Mouse (Mus musculus): ENCODE measurements at regions not wholly inside any gene's neighbourhood (a gene's known extent, or its start where the extent isn't known, plus 50 kb on each side); places are given as distances from the start of the nearest gene placed in this dataset.

DNA sequence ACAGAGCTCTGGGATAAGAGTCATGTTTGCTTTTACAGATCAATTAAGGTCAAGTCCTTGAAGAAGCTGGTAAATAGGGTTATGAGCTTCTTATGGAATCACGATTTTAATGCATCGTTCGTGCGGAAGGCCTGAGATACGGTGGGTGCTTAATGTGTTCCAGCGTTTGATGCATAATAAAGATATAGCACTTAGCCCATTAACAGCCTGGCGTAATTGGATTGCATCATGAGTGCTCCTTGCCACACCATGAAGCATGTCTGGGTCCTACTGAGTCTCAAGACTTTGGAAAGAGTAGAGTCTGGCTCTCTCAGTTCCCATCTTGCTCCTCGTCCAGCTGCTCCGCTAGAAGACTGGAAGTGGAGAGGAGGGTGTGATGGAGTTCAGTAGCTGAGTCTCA lies 72.6 kb downstream of the Zfp36l1 start:
- Histone ChIP-seq H3K9ac (ENCODE audit: low read depth, low read length) (no peak overlapping the region), H3K4me3 (ENCODE audit: low read length) (no peak overlapping the region), H3K36me3 (ENCODE audit: control insufficient read depth, insufficient read depth, low read length) (no peaks in the 10 kb centered on the region), H3K4me1 (ENCODE audit: control insufficient read depth, insufficient read depth, low read depth, low read length) (no peaks in the 10 kb centered on the region), H3K4me2 (ENCODE audit: low read length) (no peak overlapping the region), H3K9me3 (ENCODE audit: control insufficient read depth, low read length) (no peaks in the 10 kb centered on the region), H3K27ac (ENCODE audit: low read depth, low read length) (no peak overlapping the region), H3K27me3 (replicated peaks; ENCODE audit: control insufficient read depth, insufficient read depth, low read length) (no peaks in the 10 kb centered on the region)
- no peak for ATAC-seq
- 87% methylated on average over 9 of the region's 9 CpGs for WGBS

DNA sequence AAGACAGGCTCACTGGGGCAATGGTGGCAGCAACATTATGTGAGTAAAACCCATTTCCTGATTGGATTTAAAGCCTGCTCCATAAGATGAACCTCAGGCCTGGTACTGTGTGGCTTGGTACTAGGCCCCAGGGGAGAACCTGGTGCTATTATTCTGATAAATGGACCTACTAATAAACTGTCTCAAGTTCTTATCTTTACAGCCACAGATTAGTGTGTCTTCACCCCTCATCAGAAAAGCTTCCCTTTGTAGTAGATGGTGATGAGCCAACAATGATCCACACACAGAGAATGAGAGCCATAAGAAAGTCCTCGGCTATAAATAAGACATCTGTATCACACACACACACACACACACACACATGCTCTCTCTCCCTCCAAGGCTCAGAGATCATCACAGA lies 73.7 kb downstream of the Zfp36l1 start:
- Histone ChIP-seq H3K9me3 (ENCODE audit: control insufficient read depth, low read length) (no peaks in the 10 kb centered on the region), H3K4me1 (ENCODE audit: control insufficient read depth, insufficient read depth, low read depth, low read length) (no peaks in the 10 kb centered on the region), H3K27ac (ENCODE audit: low read depth, low read length) (no peak overlapping the region), H3K36me3 (ENCODE audit: control insufficient read depth, insufficient read depth, low read length) (no peaks in the 10 kb centered on the region), H3K9ac (ENCODE audit: low read depth, low read length) (no peak overlapping the region), H3K27me3 (replicated peaks; ENCODE audit: control insufficient read depth, insufficient read depth, low read length) (no peaks in the 10 kb centered on the region), H3K4me2 (ENCODE audit: low read length) (no peak overlapping the region), H3K4me3 (ENCODE audit: low read length) (no peak overlapping the region)
- 86% methylated on average over 1 of the region's 1 CpGs for WGBS
- no peak for ATAC-seq

DNA sequence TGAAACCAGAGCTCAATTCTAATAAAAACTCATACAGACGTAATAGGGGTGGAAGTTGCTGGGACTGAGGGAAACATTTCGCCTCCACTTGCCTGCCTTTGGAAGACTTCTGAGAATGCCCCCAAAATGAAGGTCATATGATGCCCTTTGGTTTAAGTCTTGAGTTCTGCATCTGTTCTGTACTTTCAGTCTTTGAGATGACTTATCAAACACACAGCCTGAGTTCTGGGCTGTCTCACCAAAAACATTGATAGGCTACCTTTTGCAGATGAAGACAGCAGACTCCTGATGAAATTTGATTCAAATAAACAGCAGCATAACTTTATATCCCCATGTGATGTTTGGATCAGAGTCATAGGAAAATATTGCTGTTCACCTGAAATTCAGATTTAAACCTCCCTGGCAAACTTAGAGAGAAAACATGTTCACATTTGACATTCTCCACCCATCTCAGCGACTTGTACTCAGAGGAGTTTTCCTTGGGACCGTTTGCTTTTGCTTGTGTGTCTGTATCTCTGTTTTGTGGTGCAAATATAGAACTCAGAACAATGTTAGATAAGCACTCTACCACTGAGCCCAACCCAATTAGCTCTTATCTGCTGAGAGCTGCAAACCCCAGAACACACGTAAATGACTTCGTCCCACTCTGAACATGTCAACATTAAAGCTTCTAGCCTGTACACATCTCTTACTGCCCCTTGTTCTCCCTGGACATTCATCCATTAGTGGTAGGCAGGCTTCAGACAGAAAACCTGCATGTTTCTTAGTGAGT lies 77.1 kb downstream of the Zfp36l1 start:
- Histone ChIP-seq H3K4me1 (ENCODE audit: control insufficient read depth, insufficient read depth, low read depth, low read length) (no peaks in the 10 kb centered on the region), H3K9ac (ENCODE audit: low read depth, low read length) (no peak overlapping the region), H3K36me3 (ENCODE audit: control insufficient read depth, insufficient read depth, low read length) (no peaks in the 10 kb centered on the region), H3K4me3 (ENCODE audit: low read length) (no peak overlapping the region), H3K27me3 (replicated peaks; ENCODE audit: control insufficient read depth, insufficient read depth, low read length) (no peaks in the 10 kb centered on the region), H3K27ac (ENCODE audit: low read depth, low read length) (no peak overlapping the region), H3K9me3 (ENCODE audit: control insufficient read depth, low read length) (no peaks in the 10 kb centered on the region), H3K4me2 (ENCODE audit: low read length) (no peak overlapping the region)
- no peak for ATAC-seq
- WGBS, result 85% methylated on average over 6 of the region's 6 CpGs

DNA sequence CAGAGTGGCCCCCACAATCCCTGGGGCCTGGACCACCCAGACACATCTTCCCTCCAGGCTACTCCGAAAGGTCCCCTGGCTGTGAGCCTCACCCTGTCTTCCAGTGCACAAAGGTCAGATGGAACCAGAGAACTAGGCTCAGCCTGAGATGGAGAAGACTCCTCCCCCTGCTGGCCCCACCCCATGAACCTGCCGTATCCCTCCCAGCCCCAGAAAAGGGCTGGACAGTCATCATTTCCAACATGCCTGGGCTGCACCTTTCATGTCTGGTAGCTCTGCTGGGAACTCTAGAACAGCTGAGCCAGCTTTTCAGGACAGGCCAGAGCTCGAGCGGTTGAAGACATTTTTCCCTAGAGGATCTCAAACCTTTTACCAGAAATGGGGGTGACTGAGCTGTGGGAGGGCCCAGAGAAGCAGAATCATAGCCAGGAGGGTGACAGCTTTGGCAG lies 77.8 kb downstream of the Zfp36l1 start:
- Histone ChIP-seq H3K9ac (ENCODE audit: low read depth, low read length) (no peak overlapping the region), H3K9me3 (ENCODE audit: control insufficient read depth, low read length) (no peaks in the 10 kb centered on the region), H3K27me3 (replicated peaks; ENCODE audit: control insufficient read depth, insufficient read depth, low read length) (no peaks in the 10 kb centered on the region), H3K27ac (ENCODE audit: low read depth, low read length) (no peak overlapping the region), H3K4me1 (ENCODE audit: control insufficient read depth, insufficient read depth, low read depth, low read length) (no peaks in the 10 kb centered on the region), H3K36me3 (ENCODE audit: control insufficient read depth, insufficient read depth, low read length) (no peaks in the 10 kb centered on the region), H3K4me2 (ENCODE audit: low read length) (no peak overlapping the region), H3K4me3 (ENCODE audit: low read length) (no peak overlapping the region)
- WGBS, result 53% methylated on average over 4 of the region's 4 CpGs
- no peak for ATAC-seq

DNA sequence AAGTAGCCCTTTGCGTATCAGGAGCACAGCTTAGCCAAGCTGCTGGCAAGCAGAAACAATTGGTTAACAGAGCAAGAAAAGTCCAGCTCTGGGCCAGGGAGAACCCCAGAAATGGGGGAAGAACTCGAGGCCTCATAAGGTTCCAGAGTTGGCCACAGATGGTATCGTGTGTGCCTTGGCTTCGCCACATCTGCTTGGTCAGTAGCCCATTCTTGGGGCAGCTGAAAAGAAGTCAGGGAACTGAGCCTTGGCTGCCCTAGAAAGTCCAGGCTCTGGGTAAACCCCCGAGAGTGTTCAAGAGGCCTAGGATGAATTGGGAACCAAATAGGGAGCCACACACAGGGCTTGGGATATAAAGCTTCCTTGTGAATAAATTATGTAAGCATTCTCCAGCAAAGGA lies 78.7 kb downstream of the Zfp36l1 start:
- no peak for ATAC-seq
- H3K36me3 ChIP-seq (ENCODE audit: control insufficient read depth, insufficient read depth, low read length), result no peaks in the 10 kb centered on the region
- H3K4me3 ChIP-seq (ENCODE audit: low read length), result no peak overlapping the region
- no peaks in the 10 kb centered on the region for H3K9me3 ChIP-seq (ENCODE audit: control insufficient read depth, low read length)
- H3K4me1 ChIP-seq (ENCODE audit: control insufficient read depth, insufficient read depth, low read depth, low read length), result no peaks in the 10 kb centered on the region
- no peak overlapping the region for H3K9ac ChIP-seq (ENCODE audit: low read depth, low read length)
- WGBS, result 83% methylated on average over 5 of the region's 5 CpGs
- no peak overlapping the region for H3K27ac ChIP-seq (ENCODE audit: low read depth, low read length)
- H3K4me2 ChIP-seq (ENCODE audit: low read length), result no peak overlapping the region
- no peaks in the 10 kb centered on the region for H3K27me3 ChIP-seq (replicated peaks; ENCODE audit: control insufficient read depth, insufficient read depth, low read length)

DNA sequence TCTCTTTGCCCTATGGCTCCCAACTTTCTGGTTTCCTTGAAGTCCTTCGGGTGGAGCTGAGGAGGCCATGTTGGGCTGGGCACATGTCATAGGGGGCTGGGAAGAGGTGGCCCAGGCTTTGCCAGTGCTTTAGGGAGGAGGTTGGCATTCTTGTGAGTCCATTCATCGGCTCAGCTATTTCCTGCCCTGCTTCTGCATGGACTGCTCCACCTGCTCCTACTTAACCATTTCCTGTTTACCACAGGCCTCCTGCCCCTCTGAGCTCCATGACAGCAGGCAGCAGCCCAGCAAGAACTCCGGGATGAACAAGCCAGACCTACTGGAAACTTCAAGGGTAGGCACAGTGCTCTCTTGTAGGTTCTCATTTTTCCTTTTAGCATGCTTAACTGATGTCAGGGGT lies 80.3 kb downstream of the Zfp36l1 start:
- WGBS, result 63% methylated on average over 3 of the region's 3 CpGs

DNA sequence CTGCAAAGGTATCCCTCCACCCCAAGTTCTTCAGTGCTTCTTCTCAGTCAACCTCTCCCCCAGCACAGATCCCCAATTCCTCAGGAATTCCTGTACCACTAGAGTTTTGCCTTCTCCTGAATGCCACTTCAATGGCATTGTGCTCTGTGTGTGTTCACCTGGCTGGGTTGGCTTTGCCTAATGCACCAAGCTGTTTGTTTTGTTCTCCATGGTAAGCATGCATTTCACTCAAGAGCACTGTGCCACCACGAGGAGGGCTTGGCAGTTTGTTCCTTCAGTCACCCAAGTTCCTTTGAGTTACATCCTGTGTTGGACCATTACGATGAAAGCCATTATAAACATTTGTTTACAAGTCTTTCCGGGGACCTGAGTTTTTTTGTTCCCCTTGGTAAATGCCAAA lies 84.5 kb downstream of the Zfp36l1 start:
- H3K4me1 ChIP-seq (ENCODE audit: control insufficient read depth, insufficient read depth, low read depth, low read length), result no peaks in the 10 kb centered on the region
- H3K4me2 ChIP-seq (ENCODE audit: low read length), result no peak overlapping the region
- 86% methylated on average over 3 of the region's 3 CpGs for WGBS
- no peak overlapping the region for H3K27ac ChIP-seq (ENCODE audit: low read depth, low read length)
- no peak for ATAC-seq
- no peaks in the 10 kb centered on the region for H3K9me3 ChIP-seq (ENCODE audit: control insufficient read depth, low read length)
- H3K36me3 ChIP-seq (ENCODE audit: control insufficient read depth, insufficient read depth, low read length), result no peaks in the 10 kb centered on the region
- H3K4me3 ChIP-seq (ENCODE audit: low read length), result no peak overlapping the region
- H3K9ac ChIP-seq (ENCODE audit: low read depth, low read length), result no peak overlapping the region
- no peaks in the 10 kb centered on the region for H3K27me3 ChIP-seq (replicated peaks; ENCODE audit: control insufficient read depth, insufficient read depth, low read length)

More for the DNA sequence above, 80.3 kb downstream of the Zfp36l1 start:
- Histone ChIP-seq H3K36me3 (ENCODE audit: control insufficient read depth, insufficient read depth, low read length) (no peaks in the 10 kb centered on the region), H3K4me1 (ENCODE audit: control insufficient read depth, insufficient read depth, low read depth, low read length) (no peaks in the 10 kb centered on the region), H3K4me3 (ENCODE audit: low read length) (no peak overlapping the region), H3K4me2 (ENCODE audit: low read length) (no peak overlapping the region), H3K27me3 (replicated peaks; ENCODE audit: control insufficient read depth, insufficient read depth, low read length) (no peaks in the 10 kb centered on the region), H3K9me3 (ENCODE audit: control insufficient read depth, low read length) (no peaks in the 10 kb centered on the region), H3K27ac (ENCODE audit: low read depth, low read length) (no peak overlapping the region), H3K9ac (ENCODE audit: low read depth, low read length) (no peak overlapping the region)
- ATAC-seq, result no peak

DNA sequence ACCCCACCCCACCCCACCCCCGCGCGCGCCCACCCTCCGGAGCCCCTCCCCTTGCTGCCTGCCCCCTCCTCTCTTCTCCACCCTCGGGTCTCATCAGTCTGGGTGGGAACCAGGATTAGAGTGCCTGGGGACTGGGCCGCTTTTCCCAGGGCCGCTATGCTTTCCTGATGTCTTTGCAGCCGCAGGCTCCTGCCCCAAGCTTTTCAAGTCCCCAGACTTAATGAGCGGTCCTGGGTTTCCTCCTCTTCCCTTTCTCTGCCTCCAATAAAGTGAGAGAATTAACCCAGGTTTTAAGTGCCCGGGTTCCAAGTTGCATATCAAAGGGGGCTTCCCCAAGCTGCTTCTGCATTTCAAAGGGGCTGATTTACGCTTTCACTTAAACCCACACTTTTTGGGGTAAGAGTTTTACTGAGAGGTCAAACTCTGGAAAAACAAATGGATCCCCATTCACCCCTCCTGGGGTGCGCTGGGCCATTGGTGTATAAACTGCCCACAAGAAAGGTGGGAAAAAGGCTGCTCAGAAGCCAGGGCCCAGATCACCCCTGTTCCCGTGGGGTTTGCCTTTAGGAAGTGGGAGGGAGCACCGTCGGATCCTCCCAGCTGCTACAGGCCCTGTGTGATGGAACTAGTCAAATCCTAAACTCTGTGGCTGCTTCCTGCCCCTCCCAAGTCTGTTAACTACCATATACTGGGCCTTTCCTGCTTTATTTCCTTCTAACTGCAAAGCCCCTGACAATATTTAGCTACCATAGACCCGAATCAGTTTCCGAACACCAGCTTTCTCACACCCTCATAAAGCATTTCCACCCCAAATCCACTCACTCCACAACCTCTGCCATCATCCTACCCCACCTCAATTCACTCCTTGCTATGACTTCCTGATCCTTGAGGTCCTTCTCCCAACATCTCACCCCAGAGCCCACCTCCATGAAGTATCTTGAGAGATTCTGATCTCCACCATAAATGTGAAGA lies 89.4 kb downstream of the Zfp36l1 start:
- H3K4me1 ChIP-seq (ENCODE audit: control insufficient read depth, insufficient read depth, low read depth, low read length), result peaks cover 19% of the 10 kb centered on the region
- H3K27ac ChIP-seq (ENCODE audit: low read depth, low read length), result peak overlapping the region; percentile 59
- WGBS, result 19% methylated on average over 14 of the region's 18 CpGs
- H3K9ac ChIP-seq (ENCODE audit: low read depth, low read length), result no peak overlapping the region
- peak; percentile 69 for ATAC-seq
- no peaks in the 10 kb centered on the region for H3K27me3 ChIP-seq (replicated peaks; ENCODE audit: control insufficient read depth, insufficient read depth, low read length)
- no peaks in the 10 kb centered on the region for H3K9me3 ChIP-seq (ENCODE audit: control insufficient read depth, low read length)
- H3K4me3 ChIP-seq (ENCODE audit: low read length), result no peak overlapping the region
- H3K36me3 ChIP-seq (ENCODE audit: control insufficient read depth, insufficient read depth, low read length), result no peaks in the 10 kb centered on the region
- peak overlapping the region; percentile 0; the same call in 1 of the 2 replicates for H3K4me2 ChIP-seq (ENCODE audit: low read length)
